Mouse (Mus musculus): ENCODE data around the gene Rnf144a. TPM values are rescaled to one million over a fixed set of nuclear protein-coding genes. Genes with fewer than 3 reads are reported as not detected.
"Not testable (repeated sequence)": the region's sequence is repeated elsewhere in the genome, so short reads cannot be mapped to it uniquely, and the experiment has no call there.

Rnf144a gene
- polyA plus RNA-seq, 1 experiment from 2014 or later, result 42.5 TPM

GRCm38 (mm10) chr12:26316261-26316660 is 98.8 kb downstream of the Rnf144a start:
- ATAC-seq (ENCODE audit: insufficient number of reproducible peaks, low FRiP score, low TSS enrichment, low read depth), result no peak
- Histone ChIP-seq H3K9ac (ENCODE audit: low read length) (no peak overlapping the region), H3K4me1 (ENCODE audit: control insufficient read depth, insufficient read depth, low read length) (no peaks in the 10 kb centered on the region), H3K9me3 (ENCODE audit: control insufficient read depth, low read length) (no peaks in the 10 kb centered on the region), H3K27me3 (ENCODE audit: control insufficient read depth, insufficient read depth, low read length) (no peaks in the 10 kb centered on the region), H3K36me3 (ENCODE audit: control insufficient read depth, insufficient read depth, low read length) (peaks cover 9% of the 10 kb centered on the region; the same call in 1 of the 2 replicates), H3K4me2 (ENCODE audit: low read depth, severe bottlenecking) (no peak overlapping the region), H3K4me3 (ENCODE audit: low read depth, low read length) (no peak overlapping the region), H3K27ac (replicated peaks; ENCODE audit: low read depth, low read length) (no peak overlapping the region)
- no peak for DNase-seq (ENCODE audit: low spot score)
- WGBS, result 89% methylated on average over 3 of the region's 3 CpGs

- Histone ChIP-seq H3K4me1 (ENCODE audit: control insufficient read depth, insufficient read depth, low read length) (no peaks in the 10 kb centered on the region), H3K9ac (ENCODE audit: low read length) (no peak overlapping the region), H3K4me3 (ENCODE audit: low read depth, low read length) (no peak overlapping the region), H3K36me3 (ENCODE audit: control insufficient read depth, insufficient read depth, low read length) (peaks cover 7% of the 10 kb centered on the region; the same call in 1 of the 2 replicates), H3K9me3 (ENCODE audit: control insufficient read depth, low read length) (no peaks in the 10 kb centered on the region), H3K27me3 (ENCODE audit: control insufficient read depth, insufficient read depth, low read length) (no peaks in the 10 kb centered on the region), H3K4me2 (ENCODE audit: low read depth, severe bottlenecking) (no peak overlapping the region), H3K27ac (replicated peaks; ENCODE audit: low read depth, low read length) (no peak overlapping the region)
- DNase-seq (ENCODE audit: low spot score) (peak; percentile 69), ATAC-seq (ENCODE audit: insufficient number of reproducible peaks, low FRiP score, low TSS enrichment, low read depth) (no peak)
- WGBS, result 48% methylated on average over 5 of the region's 5 CpGs
These were observed 100.1 kb downstream of the Rnf144a start for GRCm38 (mm10) chr12:26314959-26315358.

DNA sequence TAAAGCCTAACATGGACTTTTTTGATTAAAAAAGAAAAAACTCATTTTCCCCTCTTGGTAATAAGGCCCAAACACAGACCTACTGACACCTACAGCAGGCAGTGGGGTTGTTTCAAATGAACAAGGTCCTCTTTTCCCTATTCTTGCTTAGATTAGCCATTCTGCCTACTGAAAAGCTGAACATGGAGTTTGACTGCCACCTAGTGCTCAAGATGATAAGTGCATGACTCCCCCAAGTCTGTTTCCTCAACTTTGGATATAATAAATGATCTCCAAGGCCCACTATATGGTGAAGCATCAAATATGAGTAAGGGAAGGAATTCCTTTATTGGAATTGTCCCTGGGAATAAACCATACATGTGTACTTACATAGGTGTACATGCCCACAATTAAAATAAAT is 103.5 kb downstream of the Rnf144a start:
- DNase-seq (ENCODE audit: low spot score) (peak; percentile 63), ATAC-seq (ENCODE audit: insufficient number of reproducible peaks, low FRiP score, low TSS enrichment, low read depth) (no peak)
- H3K36me3 ChIP-seq (ENCODE audit: control insufficient read depth, insufficient read depth, low read length), result peaks cover 7% of the 10 kb centered on the region; the same call in 1 of the 2 replicates
- no peak overlapping the region for H3K4me2 ChIP-seq (ENCODE audit: low read depth, severe bottlenecking)
- no peak overlapping the region for H3K27ac ChIP-seq (replicated peaks; ENCODE audit: low read depth, low read length)
- H3K4me3 ChIP-seq (ENCODE audit: low read depth, low read length), result no peak overlapping the region
- no peak overlapping the region for H3K9ac ChIP-seq (ENCODE audit: low read length)
- no peaks in the 10 kb centered on the region for H3K9me3 ChIP-seq (ENCODE audit: control insufficient read depth, low read length)
- no peaks in the 10 kb centered on the region for H3K27me3 ChIP-seq (ENCODE audit: control insufficient read depth, insufficient read depth, low read length)
- no peaks in the 10 kb centered on the region for H3K4me1 ChIP-seq (ENCODE audit: control insufficient read depth, insufficient read depth, low read length)

- peaks cover 2% of the 10 kb centered on the region; the same call in 1 of the 2 replicates for H3K36me3 ChIP-seq (ENCODE audit: control insufficient read depth, insufficient read depth, low read length)
- no peak overlapping the region for H3K4me2 ChIP-seq (ENCODE audit: low read depth, severe bottlenecking)
- no peaks in the 10 kb centered on the region for H3K4me1 ChIP-seq (ENCODE audit: control insufficient read depth, insufficient read depth, low read length)
- DNase-seq (ENCODE audit: low spot score) (no peak), ATAC-seq (ENCODE audit: insufficient number of reproducible peaks, low FRiP score, low TSS enrichment, low read depth) (no peak)
- H3K27ac ChIP-seq (replicated peaks; ENCODE audit: low read depth, low read length), result no peak overlapping the region
- WGBS, result 85% methylated on average over 11 of the region's 11 CpGs
- no peak overlapping the region for H3K9ac ChIP-seq (ENCODE audit: low read length)
- no peaks in the 10 kb centered on the region for H3K9me3 ChIP-seq (ENCODE audit: control insufficient read depth, low read length)
- H3K27me3 ChIP-seq (ENCODE audit: control insufficient read depth, insufficient read depth, low read length), result no peaks in the 10 kb centered on the region
- H3K4me3 ChIP-seq (ENCODE audit: low read depth, low read length), result no peak overlapping the region
These were observed 104.8 kb downstream of the Rnf144a start for GRCm38 (mm10) chr12:26310247-26310646.

DNA sequence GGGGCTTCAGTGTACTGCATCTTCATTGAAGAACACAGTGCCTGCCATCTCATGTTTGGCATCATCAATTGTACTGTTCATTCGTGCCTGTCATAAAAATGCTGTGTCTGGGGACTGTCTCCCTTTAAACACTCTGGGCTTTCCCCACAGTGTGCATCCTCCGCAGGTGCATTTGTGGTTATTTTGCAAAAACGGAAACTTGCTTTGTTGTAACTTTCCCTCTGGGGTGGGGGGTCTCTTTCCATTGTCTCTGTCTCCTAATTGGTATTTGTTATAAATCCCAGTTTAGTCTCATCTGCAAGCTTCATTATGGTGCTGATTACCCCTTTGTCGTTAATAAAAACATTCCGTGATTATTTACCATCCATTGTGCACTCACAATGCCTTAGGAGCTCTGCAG is 112.2 kb downstream of the Rnf144a start:
- Histone ChIP-seq H3K4me2 (ENCODE audit: low read depth, severe bottlenecking) (no peak overlapping the region), H3K27me3 (ENCODE audit: control insufficient read depth, insufficient read depth, low read length) (no peaks in the 10 kb centered on the region), H3K36me3 (ENCODE audit: control insufficient read depth, insufficient read depth, low read length) (no peaks in the 10 kb centered on the region), H3K9ac (ENCODE audit: low read length) (no peak overlapping the region), H3K4me3 (ENCODE audit: low read depth, low read length) (no peak overlapping the region), H3K27ac (replicated peaks; ENCODE audit: low read depth, low read length) (no peak overlapping the region), H3K9me3 (ENCODE audit: control insufficient read depth, low read length) (no peaks in the 10 kb centered on the region), H3K4me1 (ENCODE audit: control insufficient read depth, insufficient read depth, low read length) (no peaks in the 10 kb centered on the region)
- DNase-seq (ENCODE audit: low spot score) (no peak), ATAC-seq (ENCODE audit: insufficient number of reproducible peaks, low FRiP score, low TSS enrichment, low read depth) (no peak)
- 86% methylated on average over 5 of the region's 5 CpGs for WGBS

DNA sequence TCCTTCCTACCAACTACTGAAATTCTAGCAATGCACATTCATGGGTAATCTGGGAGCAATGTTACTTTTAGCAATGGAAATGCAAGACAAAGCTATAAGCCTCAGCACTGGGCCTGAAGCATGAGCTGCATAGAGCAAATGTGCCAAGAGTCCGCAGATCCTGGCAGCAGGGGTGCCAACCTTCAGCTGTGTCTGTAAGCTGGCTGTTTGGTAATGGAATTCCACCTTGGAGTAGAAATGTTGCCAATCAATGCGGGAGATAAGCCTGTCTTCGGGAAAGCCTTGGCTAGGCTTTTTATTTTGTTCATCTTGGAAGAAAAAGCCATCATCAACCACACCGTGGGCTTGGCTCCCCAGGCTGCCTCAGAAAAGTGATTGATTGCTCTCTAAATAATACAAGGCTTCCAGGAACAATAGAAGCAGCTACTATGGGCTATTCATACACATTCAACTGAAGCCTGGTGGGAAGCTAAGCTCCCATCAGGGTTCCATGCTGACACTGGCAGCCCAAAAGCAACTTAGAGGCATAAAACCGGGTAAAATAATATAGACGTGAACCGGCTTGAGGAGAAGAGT is 115.5 kb downstream of the Rnf144a start:
- Histone ChIP-seq H3K4me3 (ENCODE audit: low read depth, low read length) (no peak overlapping the region), H3K9me3 (ENCODE audit: control insufficient read depth, low read length) (no peaks in the 10 kb centered on the region), H3K4me1 (ENCODE audit: control insufficient read depth, insufficient read depth, low read length) (no peaks in the 10 kb centered on the region), H3K9ac (ENCODE audit: low read length) (no peak overlapping the region), H3K27ac (replicated peaks; ENCODE audit: low read depth, low read length) (no peak overlapping the region), H3K27me3 (ENCODE audit: control insufficient read depth, insufficient read depth, low read length) (no peaks in the 10 kb centered on the region), H3K36me3 (ENCODE audit: control insufficient read depth, insufficient read depth, low read length) (no peaks in the 10 kb centered on the region), H3K4me2 (ENCODE audit: low read depth, severe bottlenecking) (no peak overlapping the region)
- ATAC-seq (ENCODE audit: insufficient number of reproducible peaks, low FRiP score, low TSS enrichment, low read depth), result no peak
- 83% methylated on average over 7 of the region's 7 CpGs for WGBS
- DNase-seq (ENCODE audit: low spot score), result no peak

DNA sequence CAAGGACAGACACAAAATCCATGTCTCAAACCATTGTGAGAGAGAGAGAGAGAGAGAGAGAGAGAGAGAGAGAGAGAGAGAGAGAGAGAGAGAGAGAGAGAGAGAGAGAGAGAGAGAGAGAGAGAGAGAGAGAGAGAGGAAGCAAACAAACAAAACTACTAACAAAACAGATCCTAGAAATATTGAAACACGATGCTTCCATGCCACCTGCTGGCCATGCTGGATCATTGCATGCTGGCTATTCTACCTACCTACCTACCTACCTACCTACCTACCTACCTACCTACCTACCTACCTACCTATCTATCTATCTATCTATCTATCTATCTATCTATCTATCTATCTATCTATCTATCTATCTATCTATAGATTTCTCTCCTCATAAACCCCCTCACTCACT is 119.1 kb downstream of the Rnf144a start:
- not testable (repeated sequence) for H3K27me3 ChIP-seq (ENCODE audit: control insufficient read depth, insufficient read depth, low read length); H3K9ac ChIP-seq (ENCODE audit: low read length); H3K4me1 ChIP-seq (ENCODE audit: control insufficient read depth, insufficient read depth, low read length); ATAC-seq (ENCODE audit: insufficient number of reproducible peaks, low FRiP score, low TSS enrichment, low read depth); H3K4me3 ChIP-seq (ENCODE audit: low read depth, low read length); H3K4me2 ChIP-seq (ENCODE audit: low read depth, severe bottlenecking); H3K9me3 ChIP-seq (ENCODE audit: control insufficient read depth, low read length); H3K36me3 ChIP-seq (ENCODE audit: control insufficient read depth, insufficient read depth, low read length); H3K27ac ChIP-seq (replicated peaks; ENCODE audit: low read depth, low read length)
- DNase-seq (ENCODE audit: low spot score), result peak; percentile 67
- 5% methylated on average over 1 of the region's 1 CpGs for WGBS

- no peak for ATAC-seq (ENCODE audit: insufficient number of reproducible peaks, low FRiP score, low TSS enrichment, low read depth)
- 87% methylated on average over 2 of the region's 2 CpGs for WGBS
- H3K4me3 ChIP-seq (ENCODE audit: low read depth, low read length), result no peak overlapping the region
- H3K9me3 ChIP-seq (ENCODE audit: control insufficient read depth, low read length), result no peaks in the 10 kb centered on the region
- no peaks in the 10 kb centered on the region for H3K36me3 ChIP-seq (ENCODE audit: control insufficient read depth, insufficient read depth, low read length)
- no peak for DNase-seq (ENCODE audit: low spot score)
- no peak overlapping the region for H3K4me2 ChIP-seq (ENCODE audit: low read depth, severe bottlenecking)
- no peak overlapping the region for H3K9ac ChIP-seq (ENCODE audit: low read length)
- 0 out of 2 replicates have a peak overlapping the region, but pooled peaks have one; percentile 42 for H3K27ac ChIP-seq (replicated peaks; ENCODE audit: low read depth, low read length)
- no peaks in the 10 kb centered on the region for H3K27me3 ChIP-seq (ENCODE audit: control insufficient read depth, insufficient read depth, low read length)
- H3K4me1 ChIP-seq (ENCODE audit: control insufficient read depth, insufficient read depth, low read length), result peaks cover 17% of the 10 kb centered on the region
These were observed 125.9 kb downstream of the Rnf144a start for GRCm38 (mm10) chr12:26289200-26289599.

- Histone ChIP-seq H3K9me3 (ENCODE audit: control insufficient read depth, low read length) (no peaks in the 10 kb centered on the region), H3K4me1 (ENCODE audit: control insufficient read depth, insufficient read depth, low read length) (peaks cover 17% of the 10 kb centered on the region), H3K4me3 (ENCODE audit: low read depth, low read length) (no peak overlapping the region), H3K27me3 (ENCODE audit: control insufficient read depth, insufficient read depth, low read length) (no peaks in the 10 kb centered on the region), H3K9ac (ENCODE audit: low read length) (no peak overlapping the region), H3K36me3 (ENCODE audit: control insufficient read depth, insufficient read depth, low read length) (no peaks in the 10 kb centered on the region), H3K4me2 (ENCODE audit: low read depth, severe bottlenecking) (no peak overlapping the region), H3K27ac (replicated peaks; ENCODE audit: low read depth, low read length) (no peak overlapping the region)
- ATAC-seq (ENCODE audit: insufficient number of reproducible peaks, low FRiP score, low TSS enrichment, low read depth) (no peak), DNase-seq (ENCODE audit: low spot score) (no peak)
- WGBS, result 65% methylated on average over 1 of the region's 1 CpGs
These were observed 126.7 kb downstream of the Rnf144a start for GRCm38 (mm10) chr12:26288347-26288746.
